Mouse (Mus musculus): ENCODE data around the gene D11Wsu47e. TPM values are rescaled to one million over a fixed set of nuclear protein-coding genes. Genes with fewer than 3 reads are reported as not detected.

Gene D11Wsu47e
- polyA plus RNA-seq, 1 experiment from 2014 or later: 7.8 TPM

DNA sequence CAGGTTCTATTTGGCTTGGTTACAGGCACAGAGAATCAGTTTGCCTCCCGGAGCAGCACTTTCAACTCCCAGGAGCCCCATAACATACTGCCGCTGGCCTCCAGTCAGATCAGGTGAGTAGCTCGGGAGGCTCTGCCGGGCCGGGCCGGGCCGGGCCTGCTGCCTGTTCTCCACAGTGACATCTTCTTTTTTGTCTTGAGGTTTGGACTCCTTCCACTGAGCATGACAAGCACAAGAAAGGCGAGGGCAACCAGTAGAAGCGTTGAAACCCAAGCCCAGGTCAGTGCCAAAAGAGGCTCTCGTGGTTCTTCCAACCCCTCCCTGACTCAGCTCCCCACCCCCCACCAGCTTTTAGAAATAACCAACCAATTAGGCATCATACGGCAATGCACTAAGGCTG, 23.3 kb upstream of the D11Wsu47e start:
- H3K9me3 ChIP-seq (replicated peaks; ENCODE audit: control insufficient read depth, low read length): no peaks in the 10 kb centered on the region
- H3K4me1 ChIP-seq (ENCODE audit: control insufficient read depth, low read depth, low read length): no peaks in the 10 kb centered on the region; the same call in 1 of the 2 replicates
- H3K27me3 ChIP-seq (ENCODE audit: control insufficient read depth, insufficient read depth, low read depth, low read length): no peaks in the 10 kb centered on the region
- no peak overlapping the region for H3K4me3 ChIP-seq (ENCODE audit: low read depth, low read length)
- peaks cover 76% of the 10 kb centered on the region for H3K36me3 ChIP-seq (ENCODE audit: control insufficient read depth, insufficient read depth)
- no peak overlapping the region for H3K4me2 ChIP-seq (ENCODE audit: low read depth, low read length)
- no peak for ATAC-seq (ENCODE audit: low read depth)
- H3K9ac ChIP-seq (ENCODE audit: low read depth, low read length): no peak overlapping the region
- H3K27ac ChIP-seq (ENCODE audit: low read length): no peak overlapping the region
- 90% methylated on average over 11 of the region's 11 CpGs for WGBS (ENCODE audit: insufficient replicate concordance)

- H3K27ac ChIP-seq (ENCODE audit: low read length): no peak overlapping the region
- no peaks in the 10 kb centered on the region for H3K27me3 ChIP-seq (ENCODE audit: control insufficient read depth, insufficient read depth, low read depth, low read length)
- H3K4me1 ChIP-seq (ENCODE audit: control insufficient read depth, low read depth, low read length): peaks cover 9% of the 10 kb centered on the region
- H3K9me3 ChIP-seq (replicated peaks; ENCODE audit: control insufficient read depth, low read length): no peaks in the 10 kb centered on the region
- 82% methylated on average over 18 of the region's 18 CpGs for WGBS (ENCODE audit: insufficient replicate concordance)
- no peak overlapping the region for H3K4me2 ChIP-seq (ENCODE audit: low read depth, low read length)
- H3K9ac ChIP-seq (ENCODE audit: low read depth, low read length): no peak overlapping the region
- peaks cover 69% of the 10 kb centered on the region for H3K36me3 ChIP-seq (ENCODE audit: control insufficient read depth, insufficient read depth)
- H3K4me3 ChIP-seq (ENCODE audit: low read depth, low read length): no peak overlapping the region
- no peak for ATAC-seq (ENCODE audit: low read depth)
Measured at GRCm38 (mm10) chr11:113661835-113662351, 22.3 kb upstream of the D11Wsu47e start.

DNA sequence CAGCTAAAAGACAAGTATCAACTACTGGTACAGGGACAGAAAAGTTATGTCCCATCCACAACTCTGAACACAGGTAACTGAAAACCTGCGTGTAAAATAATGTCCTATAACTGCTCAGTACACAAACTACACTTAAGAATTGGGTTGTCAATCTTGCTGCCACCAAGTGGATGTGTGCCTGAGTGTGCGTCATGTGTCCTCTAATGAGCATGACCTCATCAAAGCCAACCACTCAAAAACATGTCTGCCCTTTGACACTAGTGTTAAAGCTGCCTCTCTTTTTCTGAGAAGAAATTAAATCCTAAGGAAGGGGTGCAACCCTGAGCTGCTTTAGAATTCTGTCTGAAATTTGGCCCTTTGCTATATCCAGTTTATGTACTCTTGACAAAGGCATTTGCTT, 19.9 kb upstream of the D11Wsu47e start:
- Histone ChIP-seq H3K36me3 (ENCODE audit: control insufficient read depth, insufficient read depth) (peaks cover 57% of the 10 kb centered on the region), H3K9ac (ENCODE audit: low read depth, low read length) (no peak overlapping the region), H3K4me3 (ENCODE audit: low read depth, low read length) (no peak overlapping the region), H3K4me2 (ENCODE audit: low read depth, low read length) (no peak overlapping the region), H3K4me1 (ENCODE audit: control insufficient read depth, low read depth, low read length) (peaks cover 33% of the 10 kb centered on the region), H3K27me3 (ENCODE audit: control insufficient read depth, insufficient read depth, low read depth, low read length) (no peaks in the 10 kb centered on the region), H3K27ac (ENCODE audit: low read length) (no peak overlapping the region), H3K9me3 (replicated peaks; ENCODE audit: control insufficient read depth, low read length) (no peaks in the 10 kb centered on the region)
- 77% methylated on average over 2 of the region's 2 CpGs for WGBS (ENCODE audit: insufficient replicate concordance)
- no peak for ATAC-seq (ENCODE audit: low read depth)

DNA sequence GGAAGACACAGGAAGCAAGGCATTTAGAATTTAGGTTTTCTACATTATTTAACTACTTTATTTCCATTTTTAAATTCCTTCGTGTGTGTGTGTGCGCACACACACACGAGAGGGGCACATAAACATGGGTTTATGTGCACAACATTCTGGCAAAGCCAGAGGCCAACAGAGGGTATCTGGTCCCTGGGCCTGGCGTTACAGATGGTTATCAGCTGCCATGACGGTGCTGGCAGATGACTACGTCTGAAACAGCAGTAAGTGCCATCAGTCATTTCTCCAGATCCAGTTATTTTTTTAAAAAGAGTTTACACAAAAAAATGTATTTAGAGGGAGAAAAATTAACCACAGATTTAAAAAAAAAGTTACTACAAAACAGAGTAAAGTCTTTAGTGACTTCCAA, 18.0 kb upstream of the D11Wsu47e start:
- Histone ChIP-seq H3K27ac (ENCODE audit: low read length) (peak overlapping the region; percentile 79), H3K9ac (ENCODE audit: low read depth, low read length) (no peak overlapping the region), H3K4me3 (ENCODE audit: low read depth, low read length) (no peak overlapping the region), H3K9me3 (replicated peaks; ENCODE audit: control insufficient read depth, low read length) (no peaks in the 10 kb centered on the region), H3K36me3 (ENCODE audit: control insufficient read depth, insufficient read depth) (peaks cover 54% of the 10 kb centered on the region), H3K4me1 (ENCODE audit: control insufficient read depth, low read depth, low read length) (peaks cover 44% of the 10 kb centered on the region), H3K27me3 (ENCODE audit: control insufficient read depth, insufficient read depth, low read depth, low read length) (no peaks in the 10 kb centered on the region), H3K4me2 (ENCODE audit: low read depth, low read length) (peak overlapping the region; percentile 45)
- ATAC-seq (ENCODE audit: low read depth): peak; percentile 68
- 41% methylated on average over 6 of the region's 6 CpGs for WGBS (ENCODE audit: insufficient replicate concordance)

GRCm38 (mm10) chr11:113666648-113667047, 17.6 kb upstream of the D11Wsu47e start:
- H3K4me3 ChIP-seq (ENCODE audit: low read depth, low read length): peak overlapping the region; percentile 14; the same call in 1 of the 2 replicates
- H3K4me1 ChIP-seq (ENCODE audit: control insufficient read depth, low read depth, low read length): peaks cover 44% of the 10 kb centered on the region

GRCm38 (mm10) chr11:113667122-113667521, 17.1 kb upstream of the D11Wsu47e start:
- H3K27ac ChIP-seq (ENCODE audit: low read length): peak overlapping the region; percentile 79
- peaks cover 46% of the 10 kb centered on the region for H3K36me3 ChIP-seq (ENCODE audit: control insufficient read depth, insufficient read depth)
- peak overlapping the region; percentile 45; the same call in 1 of the 2 replicates for H3K4me2 ChIP-seq (ENCODE audit: low read depth, low read length)
- H3K9me3 ChIP-seq (replicated peaks; ENCODE audit: control insufficient read depth, low read length): no peaks in the 10 kb centered on the region
- H3K9ac ChIP-seq (ENCODE audit: low read depth, low read length): no peak overlapping the region
- 70% methylated on average over 2 of the region's 2 CpGs for WGBS (ENCODE audit: insufficient replicate concordance)
- no peak for ATAC-seq (ENCODE audit: low read depth)
- peaks cover 44% of the 10 kb centered on the region for H3K4me1 ChIP-seq (ENCODE audit: control insufficient read depth, low read depth, low read length)
- no peaks in the 10 kb centered on the region for H3K27me3 ChIP-seq (ENCODE audit: control insufficient read depth, insufficient read depth, low read depth, low read length)
- H3K4me3 ChIP-seq (ENCODE audit: low read depth, low read length): no peak overlapping the region

More at GRCm38 (mm10) chr11:113666648-113667047, 17.6 kb upstream of the D11Wsu47e start:
- Histone ChIP-seq H3K36me3 (ENCODE audit: control insufficient read depth, insufficient read depth) (peaks cover 50% of the 10 kb centered on the region), H3K9ac (ENCODE audit: low read depth, low read length) (peak overlapping the region; percentile 44; the same call in 1 of the 2 replicates), H3K4me2 (ENCODE audit: low read depth, low read length) (peak overlapping the region; percentile 45), H3K27me3 (ENCODE audit: control insufficient read depth, insufficient read depth, low read depth, low read length) (no peaks in the 10 kb centered on the region), H3K27ac (ENCODE audit: low read length) (peak overlapping the region; percentile 79), H3K9me3 (replicated peaks; ENCODE audit: control insufficient read depth, low read length) (no peaks in the 10 kb centered on the region)
- WGBS (ENCODE audit: insufficient replicate concordance): 29% methylated on average over 10 of the region's 10 CpGs
- peak; percentile 52 for ATAC-seq (ENCODE audit: low read depth)

- Histone ChIP-seq H3K27ac (ENCODE audit: low read length) (peak overlapping the region; percentile 34), H3K27me3 (ENCODE audit: control insufficient read depth, insufficient read depth, low read depth, low read length) (no peaks in the 10 kb centered on the region), H3K9me3 (replicated peaks; ENCODE audit: control insufficient read depth, low read length) (no peaks in the 10 kb centered on the region), H3K4me1 (ENCODE audit: control insufficient read depth, low read depth, low read length) (peaks cover 44% of the 10 kb centered on the region), H3K4me3 (ENCODE audit: low read depth, low read length) (no peak overlapping the region), H3K36me3 (ENCODE audit: control insufficient read depth, insufficient read depth) (peaks cover 47% of the 10 kb centered on the region), H3K9ac (ENCODE audit: low read depth, low read length) (peak overlapping the region; percentile 11; the same call in 1 of the 2 replicates), H3K4me2 (ENCODE audit: low read depth, low read length) (no peak overlapping the region)
- WGBS (ENCODE audit: insufficient replicate concordance): 72% methylated on average over 4 of the region's 4 CpGs
- no peak for ATAC-seq (ENCODE audit: low read depth)
Measured at GRCm38 (mm10) chr11:113667704-113668103, 16.5 kb upstream of the D11Wsu47e start.

GRCm38 (mm10) chr11:113668857-113669256, 15.4 kb upstream of the D11Wsu47e start:
- WGBS (ENCODE audit: insufficient replicate concordance): 69% methylated on average over 5 of the region's 5 CpGs
- 0 out of 2 replicates have a peak overlapping the region, but pooled peaks have one; percentile 13 for H3K27ac ChIP-seq (ENCODE audit: low read length)
- H3K9ac ChIP-seq (ENCODE audit: low read depth, low read length): no peak overlapping the region
- H3K4me1 ChIP-seq (ENCODE audit: control insufficient read depth, low read depth, low read length): peaks cover 44% of the 10 kb centered on the region
- H3K27me3 ChIP-seq (ENCODE audit: control insufficient read depth, insufficient read depth, low read depth, low read length): no peaks in the 10 kb centered on the region
- peaks cover 47% of the 10 kb centered on the region for H3K36me3 ChIP-seq (ENCODE audit: control insufficient read depth, insufficient read depth)
- H3K4me3 ChIP-seq (ENCODE audit: low read depth, low read length): no peak overlapping the region
- H3K4me2 ChIP-seq (ENCODE audit: low read depth, low read length): no peak overlapping the region
- H3K9me3 ChIP-seq (replicated peaks; ENCODE audit: control insufficient read depth, low read length): no peaks in the 10 kb centered on the region
- ATAC-seq (ENCODE audit: low read depth): no peak

GRCm38 (mm10) chr11:113669711-113670110, 14.5 kb upstream of the D11Wsu47e start:
- no peaks in the 10 kb centered on the region for H3K9me3 ChIP-seq (replicated peaks; ENCODE audit: control insufficient read depth, low read length)
- H3K4me3 ChIP-seq (ENCODE audit: low read depth, low read length): no peak overlapping the region
- no peak overlapping the region for H3K27ac ChIP-seq (ENCODE audit: low read length)
- H3K27me3 ChIP-seq (ENCODE audit: control insufficient read depth, insufficient read depth, low read depth, low read length): no peaks in the 10 kb centered on the region
- 0 out of 2 replicates have a peak, but pooled peaks have one; percentile 22 for ATAC-seq (ENCODE audit: low read depth)
- 28% methylated on average over 4 of the region's 4 CpGs for WGBS (ENCODE audit: insufficient replicate concordance)
- H3K4me2 ChIP-seq (ENCODE audit: low read depth, low read length): no peak overlapping the region
- no peak overlapping the region for H3K9ac ChIP-seq (ENCODE audit: low read depth, low read length)
- H3K4me1 ChIP-seq (ENCODE audit: control insufficient read depth, low read depth, low read length): peaks cover 44% of the 10 kb centered on the region
- peaks cover 50% of the 10 kb centered on the region for H3K36me3 ChIP-seq (ENCODE audit: control insufficient read depth, insufficient read depth)

Measured in liver, embryonic 16.5 days (tissue).